Mouse (Mus musculus): ENCODE measurements around the gene Ahdc1. TPM values are rescaled to one million over a fixed set of nuclear protein-coding genes. Genes with fewer than 3 reads are reported as not detected.

Gene Ahdc1
- polyA plus RNA-seq, 1 experiment from 2014 or later = 5.3 TPM

DNA sequence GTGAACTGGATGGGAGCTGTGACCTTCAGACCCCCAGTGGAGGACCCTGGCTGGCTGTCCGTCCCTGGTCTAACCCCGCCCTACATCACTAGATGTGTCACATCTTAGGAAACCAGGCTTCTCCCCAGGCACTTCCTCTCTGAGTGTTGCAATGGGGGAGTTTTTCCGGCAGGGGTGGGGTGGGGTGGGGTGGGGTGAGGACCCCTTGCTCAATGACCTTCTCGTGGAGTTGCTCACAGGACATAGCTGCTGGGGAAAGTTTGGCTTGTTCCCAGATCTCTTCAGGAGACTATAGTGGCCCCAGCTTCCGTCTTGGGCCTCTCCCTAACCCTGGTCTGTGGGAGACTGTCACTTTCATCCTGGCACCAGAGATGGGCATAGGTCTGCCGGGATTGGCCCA, 28.1 kb upstream of the Ahdc1 start:
- Histone ChIP-seq H3K4me1 (ENCODE audit: control insufficient read depth, insufficient read depth, low read length) (peaks cover 16% of the 10 kb centered on the region; the same call in 1 of the 2 replicates), H3K9me3 (ENCODE audit: control insufficient read depth, low read length) (no peaks in the 10 kb centered on the region), H3K36me3 (ENCODE audit: control insufficient read depth, insufficient read depth, low read length) (no peaks in the 10 kb centered on the region), H3K4me2 (ENCODE audit: low read depth, low read length) (no peak overlapping the region), H3K27me3 (replicated peaks; ENCODE audit: control insufficient read depth, insufficient read depth, low read length) (no peaks in the 10 kb centered on the region), H3K27ac (ENCODE audit: low read length) (peak overlapping the region; percentile 54), H3K9ac (ENCODE audit: low read depth, low read length) (0 out of 2 replicates have a peak overlapping the region, but pooled peaks have one; percentile 21), H3K4me3 (ENCODE audit: low read length) (no peak overlapping the region)
- WGBS = 65% methylated on average over 6 of the region's 6 CpGs
- ATAC-seq = peak; percentile 41; the same call in 1 of the 2 replicates

DNA sequence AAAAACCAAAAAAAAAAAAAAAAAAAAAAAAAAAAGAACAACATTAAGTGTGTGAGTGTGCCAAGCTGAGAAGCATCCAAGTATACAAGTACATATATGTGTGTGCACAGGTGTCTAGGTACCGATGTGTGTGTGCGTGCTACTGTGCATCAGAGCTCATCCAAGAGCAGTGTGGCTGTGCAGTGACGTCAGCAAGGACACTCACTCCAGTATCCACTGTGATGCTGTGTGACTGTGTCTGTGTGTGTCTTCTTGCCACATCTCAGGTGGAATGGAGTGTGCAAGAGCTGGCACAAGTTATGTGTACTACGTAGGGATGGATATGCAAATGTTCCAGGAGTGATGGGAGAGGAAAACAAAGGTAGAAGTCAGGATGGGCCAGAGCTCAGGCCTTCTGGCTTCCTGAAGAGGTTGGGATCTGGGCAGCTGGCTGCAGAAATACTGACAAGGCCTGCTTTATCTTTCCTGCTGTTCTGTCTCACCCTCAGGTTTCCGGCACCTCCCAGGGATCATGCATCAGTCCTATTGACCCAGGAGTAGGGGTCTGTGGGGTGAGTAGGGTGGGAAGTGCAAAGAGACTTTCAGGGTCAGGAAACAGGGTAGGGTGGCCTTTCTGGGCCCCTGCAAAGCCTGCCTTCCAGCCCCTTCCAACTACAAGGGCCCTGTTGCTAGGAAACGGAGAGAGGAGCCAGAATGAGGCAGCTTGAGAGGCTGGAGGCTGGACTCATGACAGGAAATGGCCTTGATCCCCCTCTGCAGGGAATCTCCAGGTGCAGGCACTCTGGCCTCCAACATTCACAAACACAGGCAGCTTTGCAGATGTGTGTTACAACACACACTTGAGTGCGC, 27.2 kb upstream of the Ahdc1 start:
- peak; percentile 71 for ATAC-seq
- Histone ChIP-seq H3K27ac (ENCODE audit: low read length) (peak overlapping the region; percentile 63), H3K4me2 (ENCODE audit: low read depth, low read length) (no peak overlapping the region), H3K4me1 (ENCODE audit: control insufficient read depth, insufficient read depth, low read length) (peaks cover 16% of the 10 kb centered on the region; the same call in 1 of the 2 replicates), H3K36me3 (ENCODE audit: control insufficient read depth, insufficient read depth, low read length) (no peaks in the 10 kb centered on the region), H3K9me3 (ENCODE audit: control insufficient read depth, low read length) (no peaks in the 10 kb centered on the region), H3K9ac (ENCODE audit: low read depth, low read length) (0 out of 2 replicates have a peak overlapping the region, but pooled peaks have one; percentile 32), H3K4me3 (ENCODE audit: low read length) (no peak overlapping the region), H3K27me3 (replicated peaks; ENCODE audit: control insufficient read depth, insufficient read depth, low read length) (no peaks in the 10 kb centered on the region)
- WGBS = 55% methylated on average over 7 of the region's 7 CpGs

DNA sequence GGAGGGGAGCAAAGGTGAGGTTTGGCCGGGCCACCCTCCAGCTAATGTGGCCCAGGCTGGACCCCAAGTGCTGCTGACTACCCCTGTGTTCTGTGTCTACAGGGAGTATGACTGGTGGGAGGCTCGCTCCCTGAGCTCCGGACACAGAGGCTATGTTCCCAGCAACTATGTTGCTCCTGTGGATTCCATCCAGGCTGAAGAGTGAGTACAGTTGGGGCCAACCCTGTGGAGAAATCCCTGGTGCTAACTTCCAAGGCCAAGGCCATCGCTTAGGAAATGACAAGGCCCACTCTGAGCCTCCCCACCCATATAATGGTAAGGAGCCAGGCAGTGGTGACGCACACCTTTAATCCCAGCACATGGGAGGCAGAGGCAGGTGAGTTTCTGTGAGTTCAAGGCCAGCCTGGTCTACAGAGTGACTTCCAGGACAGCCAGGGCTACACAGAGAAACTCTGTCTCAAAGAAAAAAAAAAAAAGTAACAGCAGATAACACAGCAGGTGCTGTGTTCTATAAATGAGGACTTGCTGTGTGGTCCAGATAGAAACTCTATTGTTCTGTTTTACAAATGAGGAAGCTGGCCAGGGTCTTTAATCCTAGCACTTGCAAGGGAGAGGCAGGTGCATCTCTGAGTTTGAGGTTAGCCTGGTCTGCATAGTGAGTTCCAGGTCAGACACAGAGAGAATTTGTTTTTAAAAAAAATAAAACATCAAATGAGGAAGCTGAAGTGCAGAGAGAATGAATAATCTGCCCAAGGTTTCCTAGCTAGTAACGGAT, 22.3 kb upstream of the Ahdc1 start:
- H3K27me3 ChIP-seq (replicated peaks; ENCODE audit: control insufficient read depth, insufficient read depth, low read length) = no peaks in the 10 kb centered on the region
- H3K9me3 ChIP-seq (ENCODE audit: control insufficient read depth, low read length) = no peaks in the 10 kb centered on the region
- WGBS = 88% methylated on average over 6 of the region's 6 CpGs
- no peak overlapping the region for H3K4me3 ChIP-seq (ENCODE audit: low read length)
- H3K4me1 ChIP-seq (ENCODE audit: control insufficient read depth, insufficient read depth, low read length) = peaks cover 13% of the 10 kb centered on the region; the same call in 1 of the 2 replicates
- H3K27ac ChIP-seq (ENCODE audit: low read length) = no peak overlapping the region
- no peak for ATAC-seq
- H3K36me3 ChIP-seq (ENCODE audit: control insufficient read depth, insufficient read depth, low read length) = no peaks in the 10 kb centered on the region
- H3K4me2 ChIP-seq (ENCODE audit: low read depth, low read length) = no peak overlapping the region
- H3K9ac ChIP-seq (ENCODE audit: low read depth, low read length) = no peak overlapping the region

GRCm38 (mm10) chr4:132993553-132993952, 17.5 kb upstream of the Ahdc1 start:
- no peak overlapping the region for H3K4me2 ChIP-seq (ENCODE audit: low read depth, low read length)
- H3K27me3 ChIP-seq (replicated peaks; ENCODE audit: control insufficient read depth, insufficient read depth, low read length) = no peaks in the 10 kb centered on the region
- no peak overlapping the region for H3K9ac ChIP-seq (ENCODE audit: low read depth, low read length)
- no peak for ATAC-seq
- no peak overlapping the region for H3K27ac ChIP-seq (ENCODE audit: low read length)
- H3K9me3 ChIP-seq (ENCODE audit: control insufficient read depth, low read length) = no peaks in the 10 kb centered on the region
- no peak overlapping the region for H3K4me3 ChIP-seq (ENCODE audit: low read length)
- H3K36me3 ChIP-seq (ENCODE audit: control insufficient read depth, insufficient read depth, low read length) = no peaks in the 10 kb centered on the region
- no peaks in the 10 kb centered on the region; the same call in 1 of the 2 replicates for H3K4me1 ChIP-seq (ENCODE audit: control insufficient read depth, insufficient read depth, low read length)
- WGBS = 61% methylated on average over 4 of the region's 4 CpGs

DNA sequence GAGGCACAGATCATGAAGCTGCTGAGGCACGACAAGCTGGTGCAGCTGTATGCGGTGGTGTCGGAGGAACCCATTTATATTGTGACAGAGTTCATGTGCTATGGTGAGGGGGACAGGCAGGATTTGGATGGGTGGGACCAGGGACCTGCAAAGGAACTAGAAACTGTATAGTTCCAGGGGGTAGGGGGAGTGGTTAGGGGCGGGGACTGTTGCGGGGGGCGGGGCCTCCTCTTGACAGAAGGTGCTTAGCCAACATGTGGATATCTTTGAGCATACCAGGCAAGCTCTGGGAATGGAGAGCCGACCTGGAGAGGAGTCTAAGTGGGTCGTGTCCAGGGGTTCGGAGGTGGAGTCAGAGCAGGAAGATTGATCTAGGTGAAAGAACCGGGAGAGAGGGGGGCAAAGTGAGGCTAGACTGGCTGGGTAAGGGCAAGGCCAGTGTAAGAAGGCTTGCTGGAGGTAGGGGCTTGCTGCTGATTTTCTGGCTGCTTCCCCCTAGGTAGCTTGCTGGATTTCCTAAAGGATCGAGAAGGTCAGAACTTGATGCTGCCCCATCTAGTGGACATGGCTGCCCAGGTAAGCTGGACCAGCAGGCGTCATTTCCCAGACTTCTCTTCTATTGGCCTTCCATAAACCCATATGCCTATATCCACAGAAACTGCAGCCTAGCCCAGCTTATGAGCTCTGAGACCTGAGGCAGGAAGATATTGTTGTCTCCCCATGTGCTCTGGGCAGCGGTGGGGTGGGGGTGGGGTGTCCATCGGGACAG, 13.4 kb upstream of the Ahdc1 start:
- WGBS = 48% methylated on average over 14 of the region's 14 CpGs
- Histone ChIP-seq H3K27ac (ENCODE audit: low read length) (no peak overlapping the region), H3K9me3 (ENCODE audit: control insufficient read depth, low read length) (no peaks in the 10 kb centered on the region), H3K4me3 (ENCODE audit: low read length) (no peak overlapping the region), H3K27me3 (replicated peaks; ENCODE audit: control insufficient read depth, insufficient read depth, low read length) (no peaks in the 10 kb centered on the region), H3K4me2 (ENCODE audit: low read depth, low read length) (no peak overlapping the region), H3K36me3 (ENCODE audit: control insufficient read depth, insufficient read depth, low read length) (no peaks in the 10 kb centered on the region), H3K4me1 (ENCODE audit: control insufficient read depth, insufficient read depth, low read length) (peaks cover under 1% of the 10 kb centered on the region; the same call in 1 of the 2 replicates), H3K9ac (ENCODE audit: low read depth, low read length) (no peak overlapping the region)
- ATAC-seq = no peak; the same call in 1 of the 2 replicates

GRCm38 (mm10) chr4:133002896-133003295, 8.2 kb upstream of the Ahdc1 start:
- Histone ChIP-seq H3K4me1 (ENCODE audit: control insufficient read depth, insufficient read depth, low read length) (peaks cover 16% of the 10 kb centered on the region), H3K27ac (ENCODE audit: low read length) (no peak overlapping the region), H3K9me3 (ENCODE audit: control insufficient read depth, low read length) (no peaks in the 10 kb centered on the region), H3K4me3 (ENCODE audit: low read length) (no peak overlapping the region), H3K4me2 (ENCODE audit: low read depth, low read length) (no peak overlapping the region), H3K36me3 (ENCODE audit: control insufficient read depth, insufficient read depth, low read length) (no peaks in the 10 kb centered on the region), H3K27me3 (replicated peaks; ENCODE audit: control insufficient read depth, insufficient read depth, low read length) (no peaks in the 10 kb centered on the region), H3K9ac (ENCODE audit: low read depth, low read length) (no peak overlapping the region)
- 29% methylated on average over 10 of the region's 10 CpGs for WGBS
- no peak for ATAC-seq

GRCm38 (mm10) chr4:133003316-133004018, 7.6 kb upstream of the Ahdc1 start:
- 48% methylated on average over 21 of the region's 21 CpGs for WGBS
- ATAC-seq = no peak
- H3K36me3 ChIP-seq (ENCODE audit: control insufficient read depth, insufficient read depth, low read length) = no peaks in the 10 kb centered on the region

DNA sequence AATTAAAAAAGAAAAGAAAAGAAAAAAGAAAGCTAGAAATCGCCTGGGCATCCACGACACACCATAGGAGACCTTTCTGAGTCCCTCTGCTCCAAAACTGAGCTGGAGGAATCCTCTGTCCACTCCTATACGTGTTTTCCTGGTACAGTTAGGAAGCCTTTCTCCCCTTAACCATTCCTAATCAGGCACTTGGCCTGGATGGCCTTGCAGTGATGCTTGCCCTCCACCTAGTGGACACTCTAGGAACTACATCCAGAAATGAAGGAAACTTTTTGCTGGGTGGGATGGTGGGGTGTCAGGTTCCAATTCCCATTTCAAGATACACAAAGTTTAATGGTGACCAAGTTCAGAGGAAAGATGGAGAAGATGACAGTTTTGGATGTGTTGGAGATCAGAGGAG, 5.8 kb upstream of the Ahdc1 start:
- 7% methylated on average over 3 of the region's 3 CpGs for WGBS
- Histone ChIP-seq H3K27ac (ENCODE audit: low read length) (no peak overlapping the region), H3K36me3 (ENCODE audit: control insufficient read depth, insufficient read depth, low read length) (no peaks in the 10 kb centered on the region), H3K9me3 (ENCODE audit: control insufficient read depth, low read length) (no peaks in the 10 kb centered on the region), H3K4me2 (ENCODE audit: low read depth, low read length) (no peak overlapping the region), H3K4me1 (ENCODE audit: control insufficient read depth, insufficient read depth, low read length) (peaks cover 21% of the 10 kb centered on the region), H3K9ac (ENCODE audit: low read depth, low read length) (no peak overlapping the region), H3K27me3 (replicated peaks; ENCODE audit: control insufficient read depth, insufficient read depth, low read length) (peaks cover 7% of the 10 kb centered on the region; the same call in 1 of the 2 replicates), H3K4me3 (ENCODE audit: low read length) (no peak overlapping the region)
- ATAC-seq = peak; percentile 27; the same call in 1 of the 2 replicates

More at GRCm38 (mm10) chr4:133003316-133004018, 7.6 kb upstream of the Ahdc1 start:
- Histone ChIP-seq H3K9ac (ENCODE audit: low read depth, low read length) (no peak overlapping the region), H3K4me1 (ENCODE audit: control insufficient read depth, insufficient read depth, low read length) (peaks cover 21% of the 10 kb centered on the region), H3K27me3 (replicated peaks; ENCODE audit: control insufficient read depth, insufficient read depth, low read length) (no peaks in the 10 kb centered on the region), H3K9me3 (ENCODE audit: control insufficient read depth, low read length) (no peaks in the 10 kb centered on the region), H3K4me2 (ENCODE audit: low read depth, low read length) (no peak overlapping the region), H3K4me3 (ENCODE audit: low read length) (no peak overlapping the region), H3K27ac (ENCODE audit: low read length) (no peak overlapping the region)

All from intestine, embryonic 16.5 days (tissue).